Mouse (Mus musculus) embryonic fibroblast, embryonic 13.5 days (primary cell): ENCODE data around the gene Osbpl2.

Experiments
- CTCF ChIP-seq: IDR thresholded peaks from 2 replicates; pipeline ENCODE4 v1.5.1; 2011; ENCODE audit warnings: mild to moderate bottlenecking, control low read depth, low read length, moderate library complexity, borderline replicate concordance; ENCODE audit not compliant: insufficient read depth
- POLR2A ChIP-seq: IDR thresholded peaks from 2 replicates; pipeline ENCODE4 v1.6.1; 2011; ENCODE audit warnings: low read depth, mild to moderate bottlenecking, control low read depth, low read length, moderate library complexity

- TF ChIP-seq CTCF = no peak
- TF ChIP-seq POLR2A = no peak
Observed at GRCm38 (mm10) chr2:180133231-180133630, 14.1 kb downstream of the Osbpl2 start.
